24 mouse cellular contexts compared by ENCODE assay signal in genomic region chr10:77638956-77639355, GRCm38 (mm10). TPM values are rescaled to one million over a fixed set of nuclear protein-coding genes. Genes with fewer than 3 reads are reported as not detected.
A peak's percentile ranks its signal among the peaks of the same experiment; 100 is the strongest.
DNase-seq lines count a peak whose midpoint lies in the region; ATAC-seq and TF ChIP-seq lines count a peak whose summit lies in the region.
"Had no signal": no experiment of that assay in that cellular context is flagged by ENCODE, and none has a peak within 500 bp of the region (broad histone marks: within the 10 kb centered on the region; RNA-seq: fewer than 3 reads in every experiment).

No protein-coding gene starts in this region.

- H3K9ac ChIP-seq in heart, adult 2 months (ENCODE audit: low read depth, low read length) = no peak overlapping the region
- peak overlapping the region; percentile 9; the same call in 1 of the 2 replicates for H3K9ac ChIP-seq in neural tube, embryonic 13.5 days
- no peak overlapping the region for H3K9ac ChIP-seq in neural tube, embryonic 15.5 days (replicated peaks)
- H3K9ac ChIP-seq in embryonic facial prominence, embryonic 15.5 days = no peak overlapping the region
- H3K9ac ChIP-seq: embryonic facial prominence, embryonic 12.5 days; forebrain, embryonic 13.5 days; hindbrain, embryonic 12.5 days had no signal

- intact Hi-C loops in heart, adult 2 months (cut with DNase I) = no loop called here

- no peak for TF ChIP-seq EP300 in heart, adult 2 months (IDR thresholded peaks at IDR 0.05; ENCODE audit: insufficient read depth, low read depth, low read length)

- H3K4me1 ChIP-seq in heart, adult 2 months (ENCODE audit: control insufficient read depth, insufficient read depth, low read length) = peaks cover 18% of the 10 kb centered on the region
- peaks cover 28% of the 10 kb centered on the region for H3K4me1 ChIP-seq in neural tube, embryonic 13.5 days (replicated peaks)
- peaks cover 13% of the 10 kb centered on the region for H3K4me1 ChIP-seq in neural tube, embryonic 15.5 days
- peaks cover 9% of the 10 kb centered on the region for H3K4me1 ChIP-seq in embryonic facial prominence, embryonic 15.5 days
- H3K4me1 ChIP-seq: embryonic facial prominence, embryonic 12.5 days had no signal

- no peak overlapping the region for H3K4me3 ChIP-seq in heart, adult 2 months
- H3K4me3 ChIP-seq in neural tube, embryonic 13.5 days = no peak overlapping the region
- no peak overlapping the region for H3K4me3 ChIP-seq in neural tube, embryonic 15.5 days (replicated peaks)
- no peak overlapping the region for H3K4me3 ChIP-seq in embryonic facial prominence, embryonic 15.5 days (replicated peaks)
- H3K4me3 ChIP-seq: embryonic facial prominence, embryonic 12.5 days; forebrain, embryonic 13.5 days; hindbrain, embryonic 12.5 days; myocyte had no signal

- no peak for TF ChIP-seq POLR2A in heart, adult 2 months (IDR thresholded peaks at IDR 0.05; ENCODE audit: insufficient read depth, low read depth, low read length)

- H3K36me3 ChIP-seq in heart, adult 2 months (ENCODE audit: control insufficient read depth, insufficient read depth, low read length) = peaks cover 3% of the 10 kb centered on the region
- H3K36me3 ChIP-seq in neural tube, embryonic 13.5 days = peaks cover 72% of the 10 kb centered on the region
- peaks cover 45% of the 10 kb centered on the region for H3K36me3 ChIP-seq in neural tube, embryonic 15.5 days
- H3K36me3 ChIP-seq in embryonic facial prominence, embryonic 15.5 days = peaks cover 64% of the 10 kb centered on the region

- peaks cover 3% of the 10 kb centered on the region for H3K79me2 ChIP-seq in heart, adult 2 months (replicated peaks; ENCODE audit: control insufficient read depth, insufficient read depth, low read length)

- TF ChIP-seq CTCF in heart, adult 2 months (IDR thresholded peaks at IDR 0.05) = no peak

- no peaks in the 10 kb centered on the region for H3K27me3 ChIP-seq in heart, adult 2 months (ENCODE audit: control insufficient read depth, insufficient read depth, low read length)
- H3K27me3 ChIP-seq in neural tube, embryonic 13.5 days = no peaks in the 10 kb centered on the region
- no peaks in the 10 kb centered on the region for H3K27me3 ChIP-seq in neural tube, embryonic 15.5 days (replicated peaks)
- no peaks in the 10 kb centered on the region for H3K27me3 ChIP-seq in embryonic facial prominence, embryonic 15.5 days
- H3K27me3 ChIP-seq: embryonic facial prominence, embryonic 12.5 days; forebrain, embryonic 13.5 days; hindbrain, embryonic 12.5 days had no signal

- DNase-seq in heart, adult 2 months = peak; percentile 45 to 51
- no peak for DNase-seq in heart, adult 8-10 months (ENCODE audit: low spot score)
- peak; percentile 63 for DNase-seq in kidney, postnatal 14 days
- no peak for DNase-seq in gastrocnemius, adult 8-10 months (ENCODE audit: low spot score in 2 of 2)
- DNase-seq in spleen, adult 12 weeks (ENCODE audit: low spot score) = no peak
- DNase-seq: cerebellum, postnatal 25 days; gastrocnemius, postnatal 10 days; lung, postnatal 10 days; right cerebral cortex, postnatal 4 days; thymus, postnatal 14 days had no signal

- no peak for ATAC-seq in neural tube, embryonic 13.5 days (ENCODE audit: low read depth)
- no peak for ATAC-seq in neural tube, embryonic 15.5 days (ENCODE audit: low FRiP score)
- no peak for ATAC-seq in embryonic facial prominence, embryonic 15.5 days (ENCODE audit: insufficient number of reproducible peaks, low FRiP score, low TSS enrichment, low read depth)
- ATAC-seq: CD4-positive, CD25-positive, alpha-beta regulatory T cell, adult 4 months; forebrain, embryonic 13.5 days; intestine, postnatal 0 days had no signal

- WGBS in heart, adult 2 months = 55% methylated on average over 6 of the region's 6 CpGs
- WGBS in neural tube, embryonic 13.5 days = 72% methylated on average over 6 of the region's 6 CpGs
- WGBS in neural tube, embryonic 15.5 days = 78% methylated on average over 6 of the region's 6 CpGs
- WGBS in embryonic facial prominence, embryonic 15.5 days = 61% methylated on average over 6 of the region's 6 CpGs

- H3K4me2 ChIP-seq in neural tube, embryonic 13.5 days = no peak overlapping the region
- H3K4me2 ChIP-seq in neural tube, embryonic 15.5 days = no peak overlapping the region
- H3K4me2 ChIP-seq in embryonic facial prominence, embryonic 15.5 days (replicated peaks) = no peak overlapping the region
- H3K4me2 ChIP-seq: embryonic facial prominence, embryonic 12.5 days; forebrain, embryonic 13.5 days; hindbrain, embryonic 12.5 days; midbrain, embryonic 11.5 days had no signal

- peak overlapping the region; percentile 21; the same call in 1 of the 2 replicates for H3K27ac ChIP-seq in heart, adult 2 months
- H3K27ac ChIP-seq in neural tube, embryonic 13.5 days (replicated peaks) = no peak overlapping the region
- no peak overlapping the region for H3K27ac ChIP-seq in neural tube, embryonic 15.5 days (replicated peaks)
- 0 out of 2 replicates have a peak overlapping the region, but pooled peaks have one; percentile 17 for H3K27ac ChIP-seq in embryonic facial prominence, embryonic 15.5 days (replicated peaks)
- H3K27ac ChIP-seq: embryonic facial prominence, embryonic 12.5 days; forebrain, embryonic 13.5 days; hindbrain, embryonic 12.5 days had no signal

- H3K9me3 ChIP-seq in neural tube, embryonic 13.5 days = no peaks in the 10 kb centered on the region
- H3K9me3 ChIP-seq in neural tube, embryonic 15.5 days (replicated peaks) = no peaks in the 10 kb centered on the region
- no peaks in the 10 kb centered on the region for H3K9me3 ChIP-seq in embryonic facial prominence, embryonic 15.5 days (replicated peaks)
- H3K9me3 ChIP-seq: embryonic facial prominence, embryonic 12.5 days; forebrain, embryonic 13.5 days; hindbrain, embryonic 12.5 days had no signal

RNA-seq across cellular contexts. Expression of gene Ube2g2, which starts 16.9 kb away (rescaled TPM):
- 10 to 100 TPM; 74.6 to 80.9 TPM for total RNA-seq in heart, adult 2 months (2021)
- polyA plus RNA-seq in heart, adult 2 months (2012; rRNA removed) = 53.5 and 69.7 TPM in 2 replicates
- total RNA-seq in heart, adult 8-10 months (2022) = 10 to 100 TPM; 78.9 to 82.9 (median 81.2) TPM
- 86.8 and 87.9 TPM in 2 replicates for polyA plus RNA-seq in neural tube, embryonic 13.5 days (2015; fragmentation: Nextera tagmentation; extraction: Ambion mirVana)
- polyA plus RNA-seq in neural tube, embryonic 15.5 days (2015; fragmentation: Nextera tagmentation; extraction: Ambion mirVana) = 77.1 and 79.6 TPM in 2 replicates
- 92.2 and 102 TPM in 2 replicates for polyA plus RNA-seq in embryonic facial prominence, embryonic 15.5 days (2015; fragmentation: Nextera tagmentation; extraction: Ambion mirVana)
- 100 to 1,000 TPM in 2 of 4 experiments, 10 to 100 TPM in 2; 81.6 to 141 (median 104) TPM for total RNA-seq in gastrocnemius, adult 8-10 months (2022)

RNA-seq across cellular contexts. Expression of gene Gm49325, which starts 33.0 kb away (rescaled TPM):
- 10 to 100 TPM; 15.5 to 15.8 TPM for total RNA-seq in heart, adult 2 months (2021)
- polyA plus RNA-seq in heart, adult 2 months (2012; rRNA removed) = not detected in 2 replicates
- 10 to 100 TPM in 3 of 4 experiments, 1 to 10 TPM in 1; 8.3 to 15.8 (median 13.9) TPM for total RNA-seq in heart, adult 8-10 months (2022)
- polyA plus RNA-seq in neural tube, embryonic 13.5 days (2015; fragmentation: Nextera tagmentation; extraction: Ambion mirVana) = 2.0 and 8.6 TPM in 2 replicates
- 1.4 and 2.4 TPM in 2 replicates for polyA plus RNA-seq in neural tube, embryonic 15.5 days (2015; fragmentation: Nextera tagmentation; extraction: Ambion mirVana)
- polyA plus RNA-seq in embryonic facial prominence, embryonic 15.5 days (2015; fragmentation: Nextera tagmentation; extraction: Ambion mirVana) = 3.1 TPM in 1 of 2 replicates, not detected in the other
- total RNA-seq in gastrocnemius, adult 8-10 months (2022) = 10 to 100 TPM in 2 of 4 experiments, 1 to 10 TPM in 2; 5.7 to 18.3 (median 11.6) TPM
- total RNA-seq: liver, adult 2 months had no signal
- polyA plus RNA-seq: forebrain, embryonic 13.5 days; liver, adult 2 months; midbrain, embryonic 11.5 days; stomach, embryonic 14.5 days had no signal

RNA-seq across cellular contexts. Expression of gene Sumo3, which starts 33.1 kb away (rescaled TPM):
- 10 to 100 TPM; 66.4 to 67.8 TPM for total RNA-seq in heart, adult 2 months (2021)
- polyA plus RNA-seq in heart, adult 2 months (2012; rRNA removed) = 122 and 167 TPM in 2 replicates
- 10 to 100 TPM; 59.3 to 76.7 (median 67.5) TPM for total RNA-seq in heart, adult 8-10 months (2022)
- 248 and 252 TPM in 2 replicates for polyA plus RNA-seq in neural tube, embryonic 13.5 days (2015; fragmentation: Nextera tagmentation; extraction: Ambion mirVana)
- polyA plus RNA-seq in neural tube, embryonic 15.5 days (2015; fragmentation: Nextera tagmentation; extraction: Ambion mirVana) = 275 and 286 TPM in 2 replicates
- 323 and 339 TPM in 2 replicates for polyA plus RNA-seq in embryonic facial prominence, embryonic 15.5 days (2015; fragmentation: Nextera tagmentation; extraction: Ambion mirVana)
- 10 to 100 TPM; 38.7 to 59.9 (median 41.6) TPM for total RNA-seq in gastrocnemius, adult 8-10 months (2022)

RNA-seq across cellular contexts. Expression of gene Tspear, which starts 47.4 kb away (rescaled TPM):
- total RNA-seq in heart, adult 2 months (2021) = not detected
- not detected in 2 replicates for polyA plus RNA-seq in heart, adult 2 months (2012; rRNA removed)
- not detected for total RNA-seq in heart, adult 8-10 months (2022)
- polyA plus RNA-seq in neural tube, embryonic 13.5 days (2015; fragmentation: Nextera tagmentation; extraction: Ambion mirVana) = 0.48 and 2.0 TPM in 2 replicates
- polyA plus RNA-seq in neural tube, embryonic 15.5 days (2015; fragmentation: Nextera tagmentation; extraction: Ambion mirVana) = 1.6 and 1.9 TPM in 2 replicates
- 3.3 and 3.4 TPM in 2 replicates for polyA plus RNA-seq in embryonic facial prominence, embryonic 15.5 days (2015; fragmentation: Nextera tagmentation; extraction: Ambion mirVana)
- not detected for total RNA-seq in gastrocnemius, adult 8-10 months (2022)
- total RNA-seq: gastrocnemius, postnatal 10 days; layer of hippocampus, postnatal 10 days had no signal
- polyA plus RNA-seq: myocyte had no signal

RNA-seq across cellular contexts. Expression of gene Gm19402, which starts 51.6 kb away (rescaled TPM):
- total RNA-seq in heart, adult 2 months (2021) = not detected
- polyA plus RNA-seq in heart, adult 2 months (2012; rRNA removed) = not detected in 2 replicates
- not detected for total RNA-seq in heart, adult 8-10 months (2022)
- polyA plus RNA-seq in neural tube, embryonic 13.5 days (2015; fragmentation: Nextera tagmentation; extraction: Ambion mirVana) = not detected in 2 replicates
- not detected in 2 replicates for polyA plus RNA-seq in neural tube, embryonic 15.5 days (2015; fragmentation: Nextera tagmentation; extraction: Ambion mirVana)
- polyA plus RNA-seq in embryonic facial prominence, embryonic 15.5 days (2015; fragmentation: Nextera tagmentation; extraction: Ambion mirVana) = 0.60 and 0.85 TPM in 2 replicates
- total RNA-seq in gastrocnemius, adult 8-10 months (2022) = not detected
- total RNA-seq: gastrocnemius, postnatal 10 days; layer of hippocampus, postnatal 10 days; left cerebral cortex, postnatal 25 days; liver, adult 2 months had no signal
- polyA plus RNA-seq: CD4-positive, CD25-positive, alpha-beta regulatory T cell, adult 4 months; embryonic facial prominence, embryonic 12.5 days; forebrain, embryonic 13.5 days; hindbrain, embryonic 12.5 days; intestine, postnatal 0 days; liver, adult 2 months; midbrain, embryonic 11.5 days; myocyte; stomach, embryonic 14.5 days had no signal

Comparison
In these comparisons a context has a peak if more than half of its experiments do, and no peak if none do; other contexts are left out.
1. DNase-seq: peak in heart, adult 2 months (2 of 2) and kidney, postnatal 14 days (single experiment); none in heart, adult 8-10 months (single experiment), gastrocnemius, adult 8-10 months (0 of 2) and spleen, adult 12 weeks (single experiment).
2. H3K27ac ChIP-seq: peak in heart, adult 2 months (single experiment) and embryonic facial prominence, embryonic 15.5 days (single experiment); none in neural tube, embryonic 13.5 days (single experiment) and neural tube, embryonic 15.5 days (single experiment).